Mouse (Mus musculus) bone marrow, adult 2 months (tissue): ENCODE results near the gene Marc2. TPM values are rescaled to one million over a fixed set of nuclear protein-coding genes. Genes with fewer than 3 reads are reported as not detected.

Source experiments
- H3K27ac ChIP-seq: fragments of 200-500 bp; 2 replicates; pipeline ENCODE4 v1.5.1; 2012; ENCODE audit warnings: low read depth, mild to moderate bottlenecking, control low read depth, inconsistent platforms, low read length; ENCODE audit not compliant: control insufficient read depth, poor library complexity, insufficient read depth
- H3K4me1 ChIP-seq: fragments of 200-500 bp; 2 replicates; pipeline ENCODE4 v1.6.1; 2011; ENCODE audit warnings: low read length; ENCODE audit not compliant: control insufficient read depth, insufficient read depth
- H3K4me3 ChIP-seq: fragments of 200-500 bp; replicated peaks from 2 replicates; pipeline ENCODE3; 2011; ENCODE audit warnings: mild to moderate bottlenecking, low read depth, low read length, control low read depth; ENCODE audit not compliant: control insufficient read depth
- CTCF ChIP-seq: fragments of 200-500 bp; IDR thresholded peaks from 2 replicates; pipeline ENCODE4 v1.5.1; 2011; ENCODE audit warnings: low read length, control low read depth; ENCODE audit not compliant: control insufficient read depth, insufficient read depth
- POLR2A ChIP-seq: fragments of 200-500 bp; IDR thresholded peaks from 2 replicates; pipeline ENCODE4 v1.6.1; 2011; ENCODE audit warnings: low read depth, mild to moderate bottlenecking, control low read depth, low read length, borderline replicate concordance; ENCODE audit not compliant: control insufficient read depth
- WGBS: fragments of 180-500 bp; shearing (Covaris S2); methylation state at CpG from one replicate; pipeline ENCODE4 v1.1.7; 2018; 5-methylcytosine and 5-hydroxymethylcytosine counted together
- polyA plus RNA-seq: library from polyadenylated mRNA; stranded (reverse); fragments of >200 nt; gene quantifications from 2 replicates; pipeline ENCODE4 v1.2.4, GENCODE M21; 2011; ENCODE audit warnings: low replicate concordance; ENCODE audit not compliant: missing spikeins, insufficient read depth, insufficient read length

Marc2 gene
- polyA plus RNA-seq, 1 experiment = 103 TPM

DNA sequence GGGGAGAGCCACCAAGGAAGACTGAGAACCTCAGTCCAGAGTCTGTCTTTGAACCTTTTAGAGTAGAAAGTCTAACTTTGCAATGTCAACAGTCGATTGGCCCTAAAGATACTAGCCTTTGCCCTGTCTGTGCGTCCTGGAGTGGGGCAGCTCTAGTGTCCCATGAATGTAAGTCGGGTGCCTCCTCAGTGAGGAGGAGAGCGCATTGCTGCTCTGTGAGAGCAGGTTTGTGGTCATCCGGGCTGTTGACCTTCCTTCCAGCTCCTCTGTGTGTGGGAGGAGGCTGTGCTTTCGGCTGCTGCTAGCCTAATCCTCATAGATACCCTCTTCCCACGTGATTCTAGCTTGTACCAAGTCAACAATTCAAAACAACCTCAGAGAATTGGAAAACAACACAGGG is 4.9 kb upstream of the Marc2 start:
- no peak overlapping the region for H3K27ac ChIP-seq
- TF ChIP-seq CTCF (no peak), POLR2A (no peak)
- no peaks in the 10 kb centered on the region for H3K4me1 ChIP-seq
- H3K4me3 ChIP-seq = no peak overlapping the region
- 67% methylated on average over 7 of the region's 7 CpGs for WGBS

DNA sequence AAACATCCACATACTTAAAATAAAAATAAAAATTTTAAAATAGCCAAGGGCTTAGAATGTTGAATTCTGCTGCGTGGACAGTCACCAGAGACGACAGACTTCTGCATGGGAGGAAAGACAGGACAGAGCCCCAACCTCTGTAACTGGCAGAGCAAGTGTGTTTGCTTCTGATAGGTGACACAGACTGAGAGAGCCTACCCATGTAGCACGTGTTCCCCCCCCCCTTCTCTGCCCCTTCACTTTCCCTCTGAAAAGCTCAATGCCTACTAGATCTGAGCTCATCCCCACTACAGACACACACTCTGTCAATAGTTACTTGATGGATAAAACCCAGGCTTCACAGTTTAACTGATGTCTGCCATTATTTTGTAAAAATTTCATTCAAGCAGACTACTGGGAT is 722 bp upstream of the Marc2 start:
- 29% methylated on average over 3 of the region's 3 CpGs for WGBS
- Histone ChIP-seq H3K4me3 (no peak overlapping the region), H3K27ac (no peak overlapping the region), H3K4me1 (peaks cover 3% of the 10 kb centered on the region)
- TF ChIP-seq CTCF (no peak), POLR2A (no peak)

DNA sequence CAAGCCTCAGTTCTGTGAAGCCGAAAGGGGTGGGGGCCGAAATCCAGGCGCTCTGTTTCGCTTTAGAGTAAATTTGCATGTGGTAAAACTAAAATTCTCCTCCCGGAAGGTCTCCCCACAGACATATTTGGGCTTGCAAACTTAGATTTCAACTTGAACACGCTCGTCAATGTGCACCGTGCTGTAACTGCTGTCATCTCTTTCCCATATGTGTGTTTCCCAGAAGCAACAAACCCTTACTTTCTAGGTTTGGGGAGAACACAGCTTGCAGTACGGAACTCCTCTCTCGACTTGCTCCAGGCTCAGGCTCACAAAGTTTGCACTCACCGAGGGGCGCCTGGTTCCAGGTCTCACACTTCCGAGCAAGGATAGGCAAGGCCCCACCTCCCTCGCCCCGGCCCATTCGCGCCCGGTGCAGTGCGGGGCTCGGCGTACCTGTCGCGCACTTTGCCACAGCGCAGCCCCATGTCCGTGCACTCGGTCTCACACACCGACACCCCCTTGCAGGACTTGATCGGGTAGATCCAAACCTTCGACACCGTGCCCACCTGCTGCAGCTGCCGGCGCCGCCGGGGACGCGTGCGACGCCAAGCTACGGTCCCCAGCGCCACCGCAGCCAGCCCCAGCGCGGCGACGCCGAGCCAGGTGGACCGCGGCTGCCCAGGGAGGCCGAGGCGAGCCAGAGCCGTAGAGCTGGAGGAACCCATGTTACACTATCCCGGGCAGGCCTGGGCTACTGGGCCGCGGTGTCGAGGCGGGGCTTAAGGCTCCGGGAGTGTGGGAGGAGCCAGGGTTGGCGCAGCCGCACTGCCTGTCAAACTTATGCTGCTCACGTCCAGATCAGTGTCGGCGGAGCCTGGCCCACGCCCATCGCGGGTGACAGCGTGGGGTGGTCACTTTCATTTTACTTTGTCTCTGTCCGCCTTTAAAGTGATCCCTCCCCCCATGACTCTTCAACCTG is 860 bp downstream of the Marc2 start:
- peak overlapping the region; percentile 89 for H3K27ac ChIP-seq
- TF ChIP-seq POLR2A = peak; percentile 94; the same call in 1 of the 2 replicates
- no peak for TF ChIP-seq CTCF
- H3K4me1 ChIP-seq = peaks cover 3% of the 10 kb centered on the region
- under 1% methylated on average over 67 of the region's 67 CpGs for WGBS
- H3K4me3 ChIP-seq = peak overlapping the region; percentile 99

DNA sequence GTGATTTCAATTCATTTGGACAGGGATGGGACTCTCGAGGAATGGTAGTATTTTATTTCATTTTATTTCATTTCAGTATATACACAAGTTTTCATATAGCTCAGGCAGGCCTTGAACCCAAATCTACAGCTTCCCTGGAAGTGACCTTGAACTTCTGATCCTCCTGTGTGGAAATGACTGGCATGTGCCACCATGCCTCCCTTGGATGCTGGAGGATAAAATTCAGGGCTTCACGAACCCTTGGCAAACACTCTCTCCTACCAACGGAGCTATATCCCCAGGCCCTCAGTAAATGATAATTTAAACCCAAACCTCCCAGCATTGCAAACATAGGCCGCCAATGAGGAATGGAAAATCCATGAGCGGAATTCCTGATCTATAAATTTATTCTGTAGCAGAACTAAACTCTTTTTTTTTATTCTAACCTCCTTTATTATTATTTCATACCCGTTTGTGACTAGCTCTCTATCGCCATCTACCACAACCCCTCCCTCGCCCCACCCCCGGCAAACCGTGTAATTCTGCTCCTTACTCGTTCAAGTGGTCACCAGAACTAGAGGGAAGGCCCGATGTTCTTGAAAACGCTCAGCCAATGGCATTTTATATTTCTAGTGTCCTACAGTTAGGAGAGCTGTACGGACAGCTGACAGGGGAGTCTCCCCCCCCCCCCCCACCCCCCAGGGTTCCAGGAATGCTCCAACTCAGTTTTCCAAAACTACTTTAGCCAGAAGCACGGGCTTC is 1.8 kb downstream of the Marc2 start:
- no peak for TF ChIP-seq POLR2A
- TF ChIP-seq CTCF = no peak
- H3K4me1 ChIP-seq = peaks cover 3% of the 10 kb centered on the region
- no peak overlapping the region; the same call in 1 of the 2 replicates for H3K27ac ChIP-seq
- peak overlapping the region; percentile 99 for H3K4me3 ChIP-seq
- 16% methylated on average over 15 of the region's 15 CpGs for WGBS

DNA sequence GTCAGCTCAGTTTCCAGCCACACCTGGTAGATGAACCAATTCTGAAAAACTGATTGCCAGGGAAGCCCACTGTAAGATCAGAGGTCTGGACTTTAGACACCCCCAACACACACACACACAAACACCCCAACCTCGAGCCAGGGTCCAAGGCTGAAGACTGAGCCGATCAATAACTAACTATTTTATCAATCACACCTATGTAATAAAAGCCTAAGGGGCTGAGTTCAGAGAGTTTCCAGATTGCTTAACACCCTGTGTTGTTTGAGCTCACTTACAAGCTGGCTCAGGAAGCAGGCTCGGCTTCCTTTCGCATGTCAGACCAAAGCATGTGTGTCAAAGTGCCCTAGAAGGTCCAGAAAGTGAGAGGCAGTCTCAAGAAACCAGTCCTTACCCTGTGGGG is 8.6 kb downstream of the Marc2 start:
- Histone ChIP-seq H3K27ac (no peak overlapping the region), H3K4me3 (no peak overlapping the region), H3K4me1 (no peaks in the 10 kb centered on the region)
- 68% methylated on average over 4 of the region's 4 CpGs for WGBS
- TF ChIP-seq CTCF (no peak), POLR2A (no peak)

DNA sequence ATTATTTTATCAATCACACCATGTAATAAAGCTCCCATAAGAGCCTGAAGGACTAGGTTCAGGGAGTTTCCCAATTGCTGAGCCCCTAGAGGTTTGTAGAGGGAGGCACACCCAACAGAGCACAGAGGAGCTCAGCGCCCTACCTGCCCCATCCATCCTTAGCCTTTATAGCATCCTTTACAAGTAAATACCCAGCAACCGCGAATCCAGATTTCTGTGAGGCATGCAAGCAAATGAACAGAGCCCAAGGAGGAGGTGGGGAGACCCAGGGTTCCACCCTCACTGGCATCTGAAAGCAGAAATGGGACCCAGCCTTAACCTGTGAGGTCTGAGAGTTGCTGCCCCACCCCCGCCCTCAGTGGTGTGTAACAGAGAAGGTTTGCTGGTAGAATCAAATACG is 9.9 kb downstream of the Marc2 start:
- H3K4me3 ChIP-seq = no peak overlapping the region
- H3K4me1 ChIP-seq = no peaks in the 10 kb centered on the region
- TF ChIP-seq POLR2A (no peak), CTCF (no peak)
- H3K27ac ChIP-seq = no peak overlapping the region
- 89% methylated on average over 5 of the region's 5 CpGs for WGBS

DNA sequence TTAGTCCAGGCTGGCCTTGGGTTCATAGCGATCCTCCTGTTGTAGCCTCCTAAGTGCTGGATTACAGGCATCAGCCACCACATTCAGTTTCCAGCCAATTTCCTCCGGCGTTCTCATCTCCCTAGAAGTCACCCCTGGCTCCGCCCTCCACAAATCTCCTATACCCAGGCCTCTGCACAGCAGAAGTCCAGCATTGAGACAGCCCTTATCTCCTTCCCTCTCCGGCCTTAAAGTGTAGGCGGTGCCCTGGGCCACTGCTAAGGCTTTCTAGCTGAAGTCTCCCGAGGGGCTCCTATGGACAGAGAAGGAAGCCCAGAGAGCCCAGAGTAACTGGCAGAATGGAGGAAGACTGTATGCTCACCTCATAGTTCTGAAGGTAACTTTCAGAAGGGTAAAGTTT is 12.8 kb downstream of the Marc2 start:
- no peak for TF ChIP-seq POLR2A
- no peak for TF ChIP-seq CTCF
- H3K4me1 ChIP-seq = no peaks in the 10 kb centered on the region
- WGBS = 82% methylated on average over 7 of the region's 7 CpGs

DNA sequence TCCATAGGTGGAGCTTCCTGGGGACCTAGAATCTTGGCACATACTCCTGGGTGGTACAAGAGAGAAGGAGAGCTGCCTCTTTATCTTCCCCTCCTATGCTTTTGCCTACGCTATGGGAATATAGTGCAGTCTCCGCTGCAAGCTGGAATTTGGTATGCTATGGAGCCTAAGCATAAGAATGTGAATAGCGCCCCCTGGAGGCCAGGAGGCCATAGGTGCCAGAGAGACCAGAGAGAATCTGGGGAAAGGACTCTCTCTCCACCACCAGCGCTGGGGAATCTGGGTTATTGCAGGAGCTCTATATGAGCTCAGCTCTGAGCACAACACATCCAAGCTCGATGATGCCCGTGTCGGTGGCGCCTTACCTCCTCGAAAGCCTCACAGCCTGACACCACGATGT is 14.0 kb downstream of the Marc2 start:
- TF ChIP-seq CTCF (peak; percentile 62; the same call in 1 of the 2 replicates), POLR2A (no peak)
- H3K4me3 ChIP-seq = no peak overlapping the region
- WGBS = 89% methylated on average over 10 of the region's 10 CpGs
- no peak overlapping the region for H3K27ac ChIP-seq
- H3K4me1 ChIP-seq = no peaks in the 10 kb centered on the region

More for the DNA sequence above, 12.8 kb downstream of the Marc2 start:
- H3K4me3 ChIP-seq = no peak overlapping the region
- no peak overlapping the region for H3K27ac ChIP-seq
